Mouse (Mus musculus): ENCODE results near the gene Trim56.

The Trim56 gene

DNA sequence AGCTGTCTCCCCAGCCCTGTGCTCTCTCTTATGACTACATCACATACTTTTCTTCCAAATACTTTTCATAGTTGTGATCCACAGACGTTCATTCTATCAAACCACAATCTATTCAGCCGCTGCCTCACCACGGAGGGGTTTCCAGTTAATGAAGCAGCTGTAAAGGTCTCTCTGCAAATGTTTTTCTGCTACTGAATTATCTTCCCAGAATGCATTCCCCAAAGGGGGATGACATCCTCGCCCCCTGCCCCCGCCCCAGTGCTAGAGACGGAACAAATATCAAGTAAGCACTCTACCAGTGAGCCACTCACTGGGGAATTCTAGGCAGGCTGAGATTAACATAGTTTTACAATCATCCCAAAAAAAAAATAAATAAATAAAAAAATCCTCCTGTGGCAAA is 7.9 kb downstream of the Trim56 start:
- no peak for DNase-seq (ENCODE audit: low spot score)

DNA sequence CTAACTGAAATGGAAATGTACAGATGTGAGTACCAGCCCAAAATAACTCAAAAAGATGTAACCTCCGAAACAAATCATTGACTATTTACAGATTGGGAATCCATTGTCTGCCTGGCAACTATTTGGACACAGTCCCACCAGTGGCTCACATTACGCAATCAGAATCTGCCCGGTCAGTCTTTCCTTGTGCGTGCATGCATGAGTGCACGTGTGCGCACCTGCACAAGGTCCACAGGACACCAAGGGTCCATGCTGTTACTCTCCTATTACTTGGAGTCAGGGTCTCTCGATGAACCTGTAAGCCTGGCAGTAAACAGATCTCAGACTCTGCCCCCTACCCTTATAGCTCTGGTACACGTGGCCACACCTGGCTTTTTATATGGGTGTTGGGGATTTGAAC is 8.3 kb downstream of the Trim56 start:
- no peak for DNase-seq (ENCODE audit: low spot score)

DNA sequence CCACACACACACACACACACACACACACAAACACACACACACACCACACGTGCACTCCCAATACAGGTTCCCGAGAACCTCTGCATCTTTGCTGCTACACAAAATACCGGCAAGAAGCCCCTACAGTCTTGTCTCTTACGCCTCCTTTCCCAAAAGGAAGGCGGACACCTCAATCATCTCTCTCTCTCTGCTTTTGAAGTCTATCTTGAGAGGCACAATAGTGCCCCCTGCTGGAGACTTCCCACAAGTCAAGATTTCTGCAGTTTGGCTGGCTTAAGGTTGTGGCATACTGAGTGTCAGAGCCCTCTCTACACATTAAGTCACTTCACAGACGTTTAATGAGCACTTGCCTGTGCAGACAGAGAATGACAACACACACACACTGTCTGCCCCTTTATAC is 9.0 kb downstream of the Trim56 start:
- peak; percentile 77 for DNase-seq (ENCODE audit: low spot score)

DNA sequence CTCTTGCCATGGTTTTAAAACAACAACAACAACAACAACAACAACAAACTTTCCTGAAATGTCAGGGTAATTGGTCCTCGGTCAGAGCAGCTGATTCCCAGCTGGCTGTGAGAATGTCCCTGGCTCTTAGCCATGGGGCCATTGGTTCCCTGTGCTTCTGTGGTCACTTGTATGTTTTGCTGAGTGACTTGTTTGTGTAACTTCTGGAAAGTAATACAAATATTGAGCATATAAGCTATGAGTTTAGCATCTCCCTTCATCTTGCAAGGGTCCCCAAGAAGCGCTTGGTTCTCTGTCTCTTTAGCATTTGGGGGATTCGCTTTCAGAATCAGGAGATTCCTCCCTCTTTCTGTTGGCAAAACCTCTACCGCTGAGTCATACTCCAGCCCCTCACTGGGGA is 9.6 kb downstream of the Trim56 start:
- DNase-seq (ENCODE audit: low spot score): no peak

DNA sequence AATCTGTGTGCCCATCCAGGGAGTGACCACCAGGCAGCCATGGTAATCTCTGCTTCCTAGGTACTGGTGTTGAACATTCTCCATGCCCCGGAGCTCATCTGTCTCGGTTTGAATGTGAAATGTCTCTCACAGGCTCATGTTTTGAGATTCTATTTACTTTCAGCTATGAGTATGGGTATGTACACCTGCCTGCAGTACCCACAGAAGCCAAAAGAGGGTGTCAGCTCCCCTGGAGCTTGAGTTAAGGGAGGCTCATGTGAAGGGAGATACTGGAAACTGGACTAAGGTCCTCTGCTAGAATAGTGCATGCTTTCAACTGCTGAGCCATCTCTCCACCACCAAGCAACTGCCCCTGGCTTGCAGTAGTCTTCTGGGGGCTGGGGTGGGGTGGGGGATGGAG is 12.0 kb downstream of the Trim56 start:
- no peak for DNase-seq (ENCODE audit: low spot score)

DNA sequence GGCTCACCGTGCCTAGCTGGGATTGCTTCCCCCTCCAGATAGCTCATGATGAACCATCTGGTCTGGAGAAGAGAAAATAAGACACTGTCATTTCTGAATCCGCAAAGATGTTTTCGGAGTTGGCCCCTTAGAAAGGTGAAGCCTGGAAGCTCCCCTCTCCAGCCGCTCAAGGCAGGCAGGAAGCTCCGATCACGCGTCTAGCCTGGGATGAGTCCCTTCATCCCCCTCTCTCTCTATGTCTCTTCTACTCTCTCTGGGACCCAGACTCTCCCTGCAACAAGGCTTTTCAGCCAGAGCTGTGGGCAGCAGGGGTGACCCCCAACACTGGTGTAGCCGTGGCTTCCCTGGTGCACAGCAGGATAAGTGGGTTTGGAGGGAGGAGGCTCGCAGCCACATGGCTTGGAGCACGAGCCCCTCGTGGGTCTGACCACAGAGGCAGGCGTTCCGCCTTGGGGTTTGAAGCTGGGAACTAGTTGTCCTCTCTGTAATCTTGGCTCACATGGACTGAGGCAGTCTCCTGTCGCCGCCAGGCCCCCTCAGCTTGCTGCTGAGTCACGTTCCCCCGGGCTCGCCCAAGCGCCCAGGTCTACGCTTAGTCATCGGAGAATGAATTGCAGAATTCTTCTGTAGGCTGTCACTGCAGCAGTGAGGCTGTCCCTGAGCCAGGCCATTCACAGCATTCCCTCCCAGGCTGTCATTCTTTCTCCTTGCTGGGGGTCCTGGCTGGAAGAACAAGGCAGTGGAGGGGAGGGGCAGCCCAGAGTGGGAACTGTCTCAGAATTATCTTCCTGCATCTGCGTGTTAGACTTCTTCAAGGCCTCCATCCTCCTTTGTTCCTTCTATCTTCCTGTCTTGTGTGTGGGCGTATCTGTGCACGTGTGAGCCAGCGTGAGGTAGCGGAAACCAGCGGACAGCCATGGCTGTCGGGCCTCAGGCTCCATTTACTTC is 13.2 kb downstream of the Trim56 start:
- DNase-seq (ENCODE audit: low spot score): peak; percentile 30

DNA sequence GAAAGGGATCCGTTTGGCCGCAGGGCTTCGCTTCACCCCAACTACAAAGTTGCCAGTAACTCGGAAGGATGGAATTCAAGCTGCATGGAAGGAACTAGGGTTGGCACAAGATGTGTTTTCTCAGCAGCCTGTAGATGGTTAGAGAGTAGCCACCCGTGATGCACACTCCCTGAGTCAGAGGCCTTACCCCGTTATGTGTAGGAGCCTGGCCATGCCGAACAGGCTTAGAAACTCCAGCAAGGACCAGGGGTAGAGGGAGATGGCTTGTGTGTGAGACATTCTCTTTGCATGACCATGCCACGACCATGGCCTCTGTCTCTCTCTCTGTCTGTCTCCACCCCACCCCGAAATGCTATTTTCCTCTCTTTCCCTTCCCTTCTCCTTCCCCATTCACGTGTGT is 13.9 kb downstream of the Trim56 start:
- DNase-seq (ENCODE audit: low spot score): no peak

DNA sequence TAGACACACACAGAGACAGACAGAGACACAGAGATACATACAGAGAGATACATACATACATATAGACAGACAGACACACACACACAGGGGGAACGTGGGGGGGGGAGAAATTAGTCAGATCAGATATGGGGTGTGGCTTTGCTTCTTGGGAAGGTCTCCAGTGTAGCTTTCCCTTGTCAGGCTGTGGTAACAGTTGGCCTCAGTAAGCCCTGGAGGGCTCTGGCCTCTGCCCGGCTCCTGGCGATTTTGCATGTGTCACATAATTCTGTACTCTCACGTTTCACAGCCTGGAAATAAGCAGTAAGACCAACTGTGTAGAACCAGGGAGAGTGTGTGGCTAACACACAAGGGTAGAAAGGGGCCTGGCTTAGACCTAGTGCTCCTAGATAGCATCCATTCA is 15.3 kb downstream of the Trim56 start:
- no peak for DNase-seq (ENCODE audit: low spot score)

DNA sequence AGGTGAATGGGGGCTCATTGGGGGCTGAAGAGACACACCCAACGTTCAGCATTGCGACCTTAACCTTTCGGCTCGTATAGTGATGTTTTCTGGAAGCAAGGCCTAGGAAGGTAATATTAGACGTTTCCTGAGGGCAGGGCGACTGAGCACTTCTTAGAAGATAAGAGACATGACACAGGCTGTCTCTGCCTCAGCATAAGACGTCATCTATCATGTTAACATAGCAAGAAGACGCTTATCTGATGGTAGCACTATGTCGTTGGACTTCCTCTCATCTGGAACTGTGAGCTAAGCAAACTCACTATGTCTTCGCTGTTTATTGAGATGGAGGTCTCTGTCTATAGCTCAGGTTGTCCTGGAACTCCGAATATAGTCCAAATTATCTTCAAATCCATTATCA is 17.6 kb downstream of the Trim56 start:
- DNase-seq (ENCODE audit: low spot score): no peak

DNA sequence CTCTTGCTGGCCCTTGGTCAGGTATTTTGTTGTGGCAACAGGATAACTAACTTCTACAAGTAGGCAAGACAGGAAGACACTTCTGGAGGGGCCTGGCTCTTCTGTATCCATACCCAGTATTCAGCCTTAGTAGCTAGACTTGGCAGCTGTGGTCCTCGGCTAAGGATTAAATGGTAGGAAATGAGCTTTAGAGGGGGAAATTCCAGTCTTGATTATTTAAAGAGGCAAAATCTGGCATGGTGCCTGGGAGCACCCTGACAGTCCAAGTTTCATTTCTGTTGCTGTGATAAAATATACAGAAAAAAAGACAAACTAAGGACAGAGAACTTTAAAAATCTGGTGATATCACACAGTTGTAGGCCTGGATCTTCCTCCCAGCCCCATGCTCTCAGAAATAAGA is 20.0 kb downstream of the Trim56 start:
- no peak for DNase-seq (ENCODE audit: low spot score)

DNA sequence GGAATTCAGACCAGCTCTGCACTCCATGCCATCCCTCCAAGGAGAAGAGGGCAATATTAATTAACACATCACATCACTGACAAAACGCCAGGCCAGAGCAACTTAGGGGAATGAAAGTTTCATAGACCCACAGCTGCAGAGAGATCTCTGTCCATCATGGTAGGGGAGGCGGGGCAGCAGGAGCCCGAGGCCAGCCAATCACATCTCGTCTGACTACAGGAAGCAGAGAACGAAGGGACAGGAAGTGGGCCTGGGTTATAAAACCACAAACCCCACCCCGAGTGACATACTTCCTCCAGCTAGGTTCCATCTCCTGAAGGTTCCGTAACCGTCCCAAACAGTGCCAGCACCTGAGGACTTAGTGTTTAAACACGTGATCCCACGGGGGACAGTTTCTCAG is 20.9 kb downstream of the Trim56 start:
- no peak for DNase-seq (ENCODE audit: low spot score)

DNA sequence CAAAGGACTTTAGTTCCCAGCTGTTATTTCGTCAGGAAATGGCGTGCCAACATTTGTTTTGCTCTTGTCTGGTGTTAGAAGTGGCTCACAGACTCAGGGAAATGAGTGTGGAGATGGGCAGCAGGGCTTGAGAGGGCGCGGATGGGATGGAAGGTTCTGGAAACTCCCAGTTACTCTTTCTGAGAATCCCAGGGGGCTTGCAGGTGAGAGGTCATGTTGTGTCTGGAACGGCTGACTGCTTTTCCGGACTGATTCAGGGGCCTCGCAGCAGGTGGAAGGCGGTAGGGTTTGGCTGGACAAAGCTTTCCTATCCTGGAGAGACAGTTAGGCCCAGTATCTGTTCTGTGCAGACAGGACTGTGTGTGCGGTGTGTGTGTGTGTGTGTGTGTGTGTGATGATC is 22.3 kb downstream of the Trim56 start:
- no peak for DNase-seq (ENCODE audit: low spot score)

DNA sequence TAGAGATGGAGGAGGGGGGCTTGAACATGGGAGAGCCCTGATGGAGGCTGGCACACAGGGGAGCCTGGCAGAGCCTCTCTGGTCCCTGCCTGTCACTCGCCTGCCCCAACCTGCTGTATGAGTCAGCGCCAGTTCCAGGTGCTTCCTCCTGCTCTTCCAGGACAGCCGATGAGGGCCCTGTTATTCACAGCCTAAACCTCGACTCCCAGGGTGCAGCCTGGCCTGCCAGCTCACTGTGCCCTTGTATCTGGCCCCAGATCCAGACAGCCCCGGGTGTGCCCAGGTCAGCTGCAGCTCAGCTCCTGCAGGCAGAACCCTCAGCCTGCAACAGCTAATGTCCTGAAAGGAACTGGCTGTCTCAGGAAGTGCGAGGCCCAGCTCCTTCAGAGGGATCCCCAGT is 24.4 kb downstream of the Trim56 start:
- DNase-seq (ENCODE audit: low spot score): no peak

DNA sequence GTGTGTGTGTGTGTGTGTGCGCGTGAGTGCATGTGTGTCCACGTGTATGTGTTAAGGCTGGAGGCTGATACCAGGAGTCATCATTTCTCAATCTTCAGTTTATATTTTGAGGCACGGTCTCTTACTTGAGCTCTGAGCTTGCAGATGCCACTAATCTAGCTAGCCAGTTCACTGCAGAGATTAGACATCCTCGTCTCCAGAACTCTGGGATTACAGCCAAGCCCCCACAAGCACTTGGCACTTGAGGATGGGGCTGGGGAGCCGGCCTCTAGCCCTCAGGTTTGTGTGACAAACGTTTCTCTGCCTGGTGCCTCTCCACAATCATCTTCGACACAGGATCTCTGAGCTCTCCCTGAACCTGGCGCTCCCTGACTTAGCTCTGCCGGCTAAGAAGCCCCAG is 25.1 kb downstream of the Trim56 start:
- DNase-seq (ENCODE audit: low spot score): no peak

DNA sequence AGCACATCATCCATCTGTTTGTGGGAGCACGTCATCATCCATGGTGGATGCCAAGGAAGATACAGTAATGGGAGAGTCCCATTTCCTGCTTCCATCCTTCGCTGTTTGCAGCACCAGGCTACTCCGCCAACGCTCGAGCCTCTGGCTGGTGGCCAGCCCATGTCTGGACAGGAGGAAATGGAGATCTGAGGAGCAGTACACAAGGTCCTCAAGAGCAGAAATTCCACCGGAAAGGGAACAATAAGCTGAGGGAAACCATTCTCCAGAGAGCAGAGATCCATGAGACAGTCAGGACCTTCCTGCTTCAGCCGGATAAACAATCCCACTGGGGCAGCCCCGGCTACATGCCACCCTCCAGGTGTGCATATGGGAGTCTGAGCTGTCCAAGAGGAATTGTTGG is 28.6 kb downstream of the Trim56 start:
- DNase-seq (ENCODE audit: low spot score): no peak

DNA sequence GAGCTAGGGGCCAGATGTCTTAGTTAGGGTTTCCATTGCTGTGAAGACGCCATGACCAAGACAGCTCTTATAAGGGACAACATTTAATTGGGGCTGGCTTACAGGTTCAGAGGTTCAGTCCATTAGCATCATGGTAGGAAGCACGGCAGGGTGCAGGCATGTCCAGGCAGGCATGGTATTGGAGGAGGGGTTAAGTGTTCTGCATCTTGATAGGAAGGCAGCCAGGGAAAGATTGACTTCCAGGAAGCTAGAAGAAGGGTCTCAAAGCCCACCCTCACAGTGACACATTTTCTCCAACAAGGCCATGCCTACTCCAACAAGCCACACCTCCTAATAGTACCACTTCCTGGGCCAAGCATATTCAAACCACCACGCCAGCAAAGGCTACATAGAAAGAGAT is 30.3 kb downstream of the Trim56 start:
- DNase-seq (ENCODE audit: low spot score): no peak

DNA sequence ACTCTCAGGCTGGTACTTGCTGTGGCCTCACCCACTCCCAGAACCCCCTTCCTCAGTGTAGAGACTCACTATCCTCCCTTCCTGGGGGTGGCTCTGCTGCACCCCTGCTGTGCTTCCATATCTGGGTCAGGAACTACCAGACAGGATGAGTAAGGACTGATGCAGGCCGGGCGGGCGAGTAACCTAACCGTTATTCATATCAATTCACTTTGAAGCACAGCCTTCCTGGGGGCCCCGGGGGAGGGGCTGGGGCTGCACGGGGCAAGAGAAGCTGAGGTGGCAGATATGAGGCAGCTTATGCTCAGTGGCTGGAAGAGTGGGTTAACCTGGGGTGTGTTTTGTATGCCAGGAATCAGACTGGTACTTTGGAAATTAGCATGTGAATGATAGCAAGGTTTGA is 31.0 kb downstream of the Trim56 start:
- no peak for DNase-seq (ENCODE audit: low spot score)

DNA sequence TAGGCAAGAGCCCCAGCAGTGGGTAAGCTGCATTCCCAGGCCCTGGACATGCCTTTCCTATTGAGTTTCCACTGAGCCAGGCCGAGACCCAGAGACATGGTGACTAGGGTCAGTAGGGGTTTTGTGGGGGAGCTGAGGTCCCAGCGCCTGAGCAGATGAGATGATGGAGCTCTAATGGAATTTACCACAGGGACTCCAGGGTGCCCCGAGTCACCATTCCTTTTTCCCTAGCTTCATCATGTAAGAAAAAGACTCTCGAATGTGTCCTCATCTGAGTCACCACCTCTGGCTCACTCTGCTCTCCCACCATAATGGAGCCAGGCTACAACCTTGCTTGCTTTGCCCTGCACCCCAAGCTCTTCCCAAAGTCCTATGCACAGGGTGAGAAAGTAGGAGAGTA is 33.0 kb downstream of the Trim56 start:
- DNase-seq (ENCODE audit: low spot score): no peak

DNA sequence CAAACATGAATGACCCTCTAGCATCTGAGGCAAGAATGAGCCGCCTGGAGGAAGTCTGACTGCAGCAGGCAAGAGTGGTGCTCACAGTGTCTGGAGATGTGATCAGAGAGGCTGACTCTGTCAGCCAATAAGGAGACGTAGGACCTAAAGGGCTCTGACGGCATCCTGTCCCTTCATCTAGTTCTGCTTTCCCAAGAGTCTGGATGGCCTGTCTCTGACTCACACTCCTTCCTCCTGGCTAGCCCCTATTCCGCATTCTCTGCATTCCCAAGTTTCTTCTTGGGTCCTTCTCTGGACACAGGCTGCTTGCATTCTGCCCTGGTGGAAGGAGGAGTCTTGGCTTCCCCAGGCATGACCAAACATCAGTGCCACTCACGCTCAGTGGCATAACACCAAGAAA is 36.2 kb downstream of the Trim56 start:
- peak; percentile 28 for DNase-seq (ENCODE audit: low spot score)

DNA sequence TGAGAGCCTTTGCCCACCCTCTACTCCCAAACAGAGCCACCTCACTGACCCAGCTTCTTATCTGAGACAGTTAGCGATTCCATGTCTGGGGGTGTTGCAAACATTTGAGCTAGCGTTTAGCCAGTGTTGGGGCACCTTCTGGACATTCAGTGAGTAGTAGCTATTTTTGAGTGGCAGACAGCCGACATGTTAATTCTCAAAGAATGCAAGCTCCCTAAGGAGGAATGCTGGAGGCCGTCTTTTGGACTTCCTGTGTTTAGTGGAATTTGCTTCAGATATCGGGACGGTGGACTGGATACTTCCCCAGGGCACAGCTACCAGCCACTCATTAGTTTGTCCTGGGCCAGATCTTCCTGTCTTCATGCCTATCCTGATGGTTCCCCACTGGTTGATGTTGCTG is 37.4 kb downstream of the Trim56 start:
- peak; percentile 24 for DNase-seq (ENCODE audit: low spot score)

DNA sequence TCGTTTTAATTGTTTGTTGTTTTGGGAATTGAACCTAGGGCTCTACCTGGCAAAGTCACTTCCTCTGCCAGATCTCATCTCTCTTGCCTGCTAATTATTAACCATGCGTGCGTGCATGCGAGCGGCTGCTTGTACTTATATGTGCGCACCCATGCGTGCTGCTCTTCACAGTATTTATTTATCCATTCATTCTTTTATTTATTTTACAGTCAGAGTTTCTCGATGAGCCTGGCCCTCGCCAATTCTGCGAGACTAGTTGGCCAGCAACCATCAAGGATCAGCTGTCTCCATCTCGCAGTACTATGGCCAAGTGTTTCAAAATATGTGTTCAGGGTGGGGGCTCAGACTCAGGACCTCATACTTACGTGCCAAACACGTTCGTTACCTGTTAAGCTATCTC is 38.0 kb downstream of the Trim56 start:
- DNase-seq (ENCODE audit: low spot score): no peak

DNA sequence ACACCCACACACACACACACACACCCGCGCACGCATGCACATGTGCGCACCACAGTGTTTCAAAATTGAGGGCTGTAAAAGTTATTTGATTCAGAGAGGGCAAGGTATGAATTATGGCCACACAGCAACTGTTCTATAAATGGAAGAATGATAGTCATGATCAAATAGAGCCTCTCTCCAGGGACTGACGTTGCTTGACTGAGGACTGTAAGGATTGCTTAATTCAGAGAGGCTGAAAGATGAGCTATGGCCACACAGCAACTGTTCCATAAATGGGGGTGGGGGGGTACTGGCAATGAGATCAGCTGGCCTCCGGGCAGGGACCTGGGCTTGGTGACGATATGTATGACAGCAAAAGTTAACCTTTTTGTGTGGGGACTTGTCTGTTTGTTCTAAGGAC is 38.8 kb downstream of the Trim56 start:
- no peak for DNase-seq (ENCODE audit: low spot score)

DNA sequence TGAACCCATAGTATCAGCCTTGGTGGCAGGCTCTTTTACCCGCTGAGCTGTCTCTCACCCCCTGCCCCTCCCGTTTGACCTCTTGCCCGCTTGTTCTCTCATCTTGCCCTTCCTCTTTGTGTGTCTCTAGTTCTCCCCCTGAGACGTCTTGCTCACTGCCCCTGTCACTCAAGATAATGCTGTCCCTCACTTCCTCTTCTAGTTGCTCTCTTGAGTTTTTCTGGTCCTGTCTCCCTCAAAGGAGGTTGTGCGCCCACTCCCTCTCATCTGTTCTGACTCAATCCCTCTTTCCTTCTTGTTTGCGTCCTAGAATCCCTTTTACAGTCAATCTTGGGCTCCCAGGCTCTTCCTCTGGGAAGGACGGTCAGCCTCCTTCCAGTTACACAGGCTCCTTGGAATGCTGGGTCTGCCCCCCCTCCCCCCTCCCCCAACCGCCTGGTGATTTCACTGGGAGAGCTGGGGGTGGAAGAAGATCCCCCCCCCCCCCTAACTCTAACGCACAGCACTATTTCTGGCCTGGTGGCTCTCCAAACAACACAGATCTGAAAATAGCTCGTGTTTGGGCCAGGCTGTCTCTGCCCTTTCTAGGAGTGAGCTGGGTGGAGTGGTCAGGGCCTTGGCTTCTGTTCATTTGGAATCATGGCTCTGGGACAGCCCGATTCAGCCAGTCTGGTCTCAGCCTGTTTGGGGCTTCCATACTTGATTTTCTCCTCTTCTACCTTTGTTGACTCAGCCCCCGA is 39.6 kb downstream of the Trim56 start:
- peak; percentile 36 for DNase-seq (ENCODE audit: low spot score)

DNA sequence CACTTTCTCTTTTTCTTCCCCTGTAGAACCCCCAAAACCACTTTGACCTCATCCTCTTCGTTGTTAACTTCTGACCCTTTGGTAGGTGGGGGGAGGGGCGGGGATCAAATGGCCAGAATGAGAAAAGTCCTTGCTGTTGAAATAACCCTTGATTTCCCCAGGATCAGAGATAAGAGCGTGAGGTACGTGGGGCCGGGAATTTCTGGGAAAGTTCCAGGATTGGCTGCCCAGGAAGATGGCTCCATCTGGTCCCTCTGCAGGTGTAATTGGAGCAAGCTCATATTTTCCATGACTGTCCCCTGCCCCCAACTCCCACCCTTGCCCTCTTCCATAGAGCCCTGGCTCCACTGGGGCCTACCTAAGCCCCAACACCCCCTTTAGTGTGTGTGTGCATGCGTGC is 40.3 kb downstream of the Trim56 start:
- DNase-seq (ENCODE audit: low spot score): no peak

Measured in embryo, embryonic 10 days (tissue).